Mouse (Mus musculus) left cerebral cortex, adult 18-20 months (tissue): ENCODE results near the gene 1810049J17Rik. TPM values are rescaled to one million over a fixed set of nuclear protein-coding genes. Genes with fewer than 3 reads are reported as not detected.

ENCODE experiments used
- DNase-seq, 2 experiments: peaks; one replicate each; pipeline ENCODE4 v3.0.0; 2021 to 2022; ENCODE audit warnings: low spot score in 2 of 2, mixed read lengths in 1 of 2
- total RNA-seq, 2 experiments: library from RNA; stranded (reverse); gene quantifications; 2 replicates each; pipeline ENCODE4 v1.2.3; 2021

The 1810049J17Rik gene
- total RNA-seq, 2 experiments from 2014 or later, result 0.87 TPM; not detected in 1

GRCm38 (mm10) chr15:12311465-12311864 is 10.2 kb downstream of the 1810049J17Rik start:
- no peak for DNase-seq

- DNase-seq, result no peak
Measured at GRCm38 (mm10) chr15:12310676-12311075, 11.0 kb downstream of the 1810049J17Rik start.

- DNase-seq, result no peak
Measured at GRCm38 (mm10) chr15:12308539-12308938, 13.2 kb downstream of the 1810049J17Rik start.

- DNase-seq, result no peak
Measured at GRCm38 (mm10) chr15:12307114-12307513, 14.6 kb downstream of the 1810049J17Rik start.

GRCm38 (mm10) chr15:12306188-12307071 is 15.3 kb downstream of the 1810049J17Rik start:
- peak in 1 of 2 experiments; percentile 6 for DNase-seq

- no peak for DNase-seq
Measured at GRCm38 (mm10) chr15:12301771-12302170, 19.9 kb downstream of the 1810049J17Rik start.

GRCm38 (mm10) chr15:12298231-12298737 is 23.4 kb downstream of the 1810049J17Rik start:
- no peak for DNase-seq

- DNase-seq, result no peak
Measured at GRCm38 (mm10) chr15:12296228-12296627, 25.5 kb downstream of the 1810049J17Rik start.

GRCm38 (mm10) chr15:12291757-12292156 is 29.9 kb downstream of the 1810049J17Rik start:
- no peak for DNase-seq

GRCm38 (mm10) chr15:12290330-12290729 is 31.4 kb downstream of the 1810049J17Rik start:
- DNase-seq, result no peak

GRCm38 (mm10) chr15:12285535-12285809 is 36.2 kb downstream of the 1810049J17Rik start:
- DNase-seq, result no peak

- peak in 1 of 2 experiments; percentile 34 for DNase-seq
Measured at GRCm38 (mm10) chr15:12284794-12285534, 36.7 kb downstream of the 1810049J17Rik start.

- DNase-seq, result no peak
Measured at GRCm38 (mm10) chr15:12279816-12280215, 41.9 kb downstream of the 1810049J17Rik start.

- no peak for DNase-seq
Measured at GRCm38 (mm10) chr15:12275091-12275623, 46.5 kb downstream of the 1810049J17Rik start.

- no peak for DNase-seq
Measured at GRCm38 (mm10) chr15:12274053-12274769, 47.5 kb downstream of the 1810049J17Rik start.

- no peak for DNase-seq
Measured at GRCm38 (mm10) chr15:12273325-12274052, 48.2 kb downstream of the 1810049J17Rik start.
